Mouse (Mus musculus): ENCODE results near the gene 1810065E05Rik. TPM values are rescaled to one million over a fixed set of nuclear protein-coding genes. Genes with fewer than 3 reads are reported as not detected.

1810065E05Rik gene
- 0.15 and 0.20 TPM in 2 replicates for polyA plus RNA-seq (2015; fragmentation: Nextera tagmentation; extraction: Ambion mirVana)

DNA sequence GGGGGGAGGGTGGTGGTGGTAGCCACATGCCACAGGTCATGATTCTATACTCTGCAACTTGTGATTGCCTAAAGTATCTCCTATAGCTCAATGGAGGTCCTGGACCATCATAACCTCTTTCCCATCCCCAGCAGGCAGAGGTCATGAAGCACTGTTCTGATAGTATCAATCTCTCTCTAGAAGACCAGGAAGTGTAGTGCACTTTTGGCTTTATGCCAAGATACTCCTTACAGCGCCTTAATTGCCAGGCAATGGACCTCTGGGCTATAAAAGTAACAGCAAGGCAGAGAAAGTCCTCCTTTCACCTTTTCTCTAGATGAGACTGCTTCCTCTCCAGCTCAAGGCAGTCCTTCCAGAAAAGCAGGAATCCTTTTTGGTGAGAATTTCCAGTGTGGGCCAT, at the start of gene 1810065E05Rik:
Gene 1810065E05Rik, plus strand, starts transcription at position 297 of the 400 bp plus-strand sequence.
- Histone ChIP-seq H3K9me3 (ENCODE audit: control insufficient read depth, low read length) (no peaks in the 10 kb centered on the region), H3K9ac (ENCODE audit: low read depth, low read length) (no peak within 1 kb of the TSS), H3K4me1 (ENCODE audit: control insufficient read depth, insufficient read depth, low read length) (peaks cover 6% of the 10 kb centered on the region; the same call in 1 of the 2 replicates), H3K4me2 (ENCODE audit: low read depth, low read length) (no peak within 1 kb of the TSS), H3K36me3 (ENCODE audit: control insufficient read depth, insufficient read depth, low read length) (no peaks in the 10 kb centered on the region), H3K4me3 (ENCODE audit: low read length) (no peak within 1 kb of the TSS), H3K27ac (ENCODE audit: low read length) (no peak within 1 kb of the TSS), H3K27me3 (replicated peaks; ENCODE audit: control insufficient read depth, insufficient read depth, low read length) (peaks cover 15% of the 10 kb centered on the region)
- 5% methylated on average over 1 of the region's 1 CpGs for WGBS
- peak; percentile 91 for ATAC-seq

GRCm38 (mm10) chr11:58377273-58377672, 43.6 kb upstream of the 1810065E05Rik start:
- H3K4me2 ChIP-seq (ENCODE audit: low read depth, low read length), result 0 out of 2 replicates have a peak overlapping the region, but pooled peaks have one; percentile 43
- H3K9ac ChIP-seq (ENCODE audit: low read depth, low read length), result no peak overlapping the region
- no peaks in the 10 kb centered on the region for H3K9me3 ChIP-seq (ENCODE audit: control insufficient read depth, low read length)
- H3K27ac ChIP-seq (ENCODE audit: low read length), result peak overlapping the region; percentile 88
- ATAC-seq, result peak; percentile 87
- H3K36me3 ChIP-seq (ENCODE audit: control insufficient read depth, insufficient read depth, low read length), result no peaks in the 10 kb centered on the region
- peaks cover 7% of the 10 kb centered on the region for H3K4me1 ChIP-seq (ENCODE audit: control insufficient read depth, insufficient read depth, low read length)
- no peaks in the 10 kb centered on the region for H3K27me3 ChIP-seq (replicated peaks; ENCODE audit: control insufficient read depth, insufficient read depth, low read length)
- 58% methylated on average over 2 of the region's 2 CpGs for WGBS
- H3K4me3 ChIP-seq (ENCODE audit: low read length), result no peak overlapping the region

- WGBS, result 25% methylated on average over 1 of the region's 1 CpGs
- peak; percentile 62 for ATAC-seq
- no peak overlapping the region for H3K4me3 ChIP-seq (ENCODE audit: low read length)
- H3K27ac ChIP-seq (ENCODE audit: low read length), result peak overlapping the region; percentile 79
- H3K36me3 ChIP-seq (ENCODE audit: control insufficient read depth, insufficient read depth, low read length), result no peaks in the 10 kb centered on the region
- H3K4me1 ChIP-seq (ENCODE audit: control insufficient read depth, insufficient read depth, low read length), result peaks cover 7% of the 10 kb centered on the region
- H3K27me3 ChIP-seq (replicated peaks; ENCODE audit: control insufficient read depth, insufficient read depth, low read length), result no peaks in the 10 kb centered on the region
- H3K9me3 ChIP-seq (ENCODE audit: control insufficient read depth, low read length), result no peaks in the 10 kb centered on the region
- peak overlapping the region; percentile 43; the same call in 1 of the 2 replicates for H3K4me2 ChIP-seq (ENCODE audit: low read depth, low read length)
- no peak overlapping the region for H3K9ac ChIP-seq (ENCODE audit: low read depth, low read length)
Measured at GRCm38 (mm10) chr11:58377686-58378085, 43.2 kb upstream of the 1810065E05Rik start.

DNA sequence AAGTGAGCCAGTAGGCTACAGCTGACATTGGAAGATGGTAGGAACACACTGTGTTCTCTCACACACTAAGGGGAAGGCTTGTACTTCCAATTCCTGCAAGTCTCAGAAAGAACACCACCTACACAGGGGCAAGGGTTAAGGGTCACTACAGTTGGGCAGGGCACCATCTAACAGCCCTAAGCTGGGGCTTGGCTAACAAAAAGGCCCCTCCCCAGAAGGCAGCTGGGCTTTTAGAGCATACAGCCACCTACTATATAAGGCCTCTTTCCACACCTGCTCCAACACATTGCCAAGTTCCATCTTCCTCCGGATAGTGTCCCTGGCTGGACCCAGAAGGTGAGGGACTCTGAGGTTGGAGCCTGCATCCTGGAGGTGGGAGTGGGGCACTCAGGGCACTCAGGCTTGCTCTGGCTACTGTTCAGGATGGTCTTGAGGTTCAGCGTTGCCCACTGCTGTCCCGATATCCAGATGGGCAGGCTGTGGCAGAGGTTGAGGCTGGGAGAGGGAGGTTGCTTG, 42.1 kb upstream of the 1810065E05Rik start, which contains the start of gene Lypd8:
Gene Lypd8, plus strand, starts transcription at position 281 of the 516 bp plus-strand sequence.
- Histone ChIP-seq H3K36me3 (ENCODE audit: control insufficient read depth, insufficient read depth, low read length) (no peaks in the 10 kb centered on the region), H3K9ac (ENCODE audit: low read depth, low read length) (peak within 1 kb of the TSS; percentile 61), H3K4me3 (ENCODE audit: low read length) (peak within 1 kb of the TSS; percentile 47), H3K4me2 (ENCODE audit: low read depth, low read length) (peak within 1 kb of the TSS; percentile 43), H3K4me1 (ENCODE audit: control insufficient read depth, insufficient read depth, low read length) (peaks cover 7% of the 10 kb centered on the region), H3K9me3 (ENCODE audit: control insufficient read depth, low read length) (no peaks in the 10 kb centered on the region), H3K27me3 (replicated peaks; ENCODE audit: control insufficient read depth, insufficient read depth, low read length) (no peaks in the 10 kb centered on the region), H3K27ac (ENCODE audit: low read length) (peak within 1 kb of the TSS; percentile 79)
- 72% methylated on average over 3 of the region's 3 CpGs for WGBS
- peak; percentile 79 for ATAC-seq

- peak overlapping the region; percentile 47 for H3K4me3 ChIP-seq (ENCODE audit: low read length)
- no peaks in the 10 kb centered on the region for H3K9me3 ChIP-seq (ENCODE audit: control insufficient read depth, low read length)
- peak overlapping the region; percentile 61 for H3K9ac ChIP-seq (ENCODE audit: low read depth, low read length)
- no peaks in the 10 kb centered on the region for H3K27me3 ChIP-seq (replicated peaks; ENCODE audit: control insufficient read depth, insufficient read depth, low read length)
- no peaks in the 10 kb centered on the region for H3K36me3 ChIP-seq (ENCODE audit: control insufficient read depth, insufficient read depth, low read length)
- peak overlapping the region; percentile 43 for H3K4me2 ChIP-seq (ENCODE audit: low read depth, low read length)
- ATAC-seq, result no peak
- H3K27ac ChIP-seq (ENCODE audit: low read length), result peak overlapping the region; percentile 79
- 86% methylated on average over 1 of the region's 1 CpGs for WGBS
- H3K4me1 ChIP-seq (ENCODE audit: control insufficient read depth, insufficient read depth, low read length), result peaks cover 7% of the 10 kb centered on the region
Measured at GRCm38 (mm10) chr11:58379516-58379915, 41.4 kb upstream of the 1810065E05Rik start.

GRCm38 (mm10) chr11:58382471-58382870, 38.4 kb upstream of the 1810065E05Rik start:
- H3K27ac ChIP-seq (ENCODE audit: low read length), result no peak overlapping the region
- H3K9me3 ChIP-seq (ENCODE audit: control insufficient read depth, low read length), result no peaks in the 10 kb centered on the region
- peak overlapping the region; percentile 33 for H3K4me3 ChIP-seq (ENCODE audit: low read length)
- H3K9ac ChIP-seq (ENCODE audit: low read depth, low read length), result no peak overlapping the region
- H3K27me3 ChIP-seq (replicated peaks; ENCODE audit: control insufficient read depth, insufficient read depth, low read length), result no peaks in the 10 kb centered on the region
- H3K4me2 ChIP-seq (ENCODE audit: low read depth, low read length), result peak overlapping the region; percentile 52
- WGBS, result 87% methylated on average over 6 of the region's 6 CpGs
- H3K36me3 ChIP-seq (ENCODE audit: control insufficient read depth, insufficient read depth, low read length), result no peaks in the 10 kb centered on the region
- H3K4me1 ChIP-seq (ENCODE audit: control insufficient read depth, insufficient read depth, low read length), result no peaks in the 10 kb centered on the region
- no peak for ATAC-seq

DNA sequence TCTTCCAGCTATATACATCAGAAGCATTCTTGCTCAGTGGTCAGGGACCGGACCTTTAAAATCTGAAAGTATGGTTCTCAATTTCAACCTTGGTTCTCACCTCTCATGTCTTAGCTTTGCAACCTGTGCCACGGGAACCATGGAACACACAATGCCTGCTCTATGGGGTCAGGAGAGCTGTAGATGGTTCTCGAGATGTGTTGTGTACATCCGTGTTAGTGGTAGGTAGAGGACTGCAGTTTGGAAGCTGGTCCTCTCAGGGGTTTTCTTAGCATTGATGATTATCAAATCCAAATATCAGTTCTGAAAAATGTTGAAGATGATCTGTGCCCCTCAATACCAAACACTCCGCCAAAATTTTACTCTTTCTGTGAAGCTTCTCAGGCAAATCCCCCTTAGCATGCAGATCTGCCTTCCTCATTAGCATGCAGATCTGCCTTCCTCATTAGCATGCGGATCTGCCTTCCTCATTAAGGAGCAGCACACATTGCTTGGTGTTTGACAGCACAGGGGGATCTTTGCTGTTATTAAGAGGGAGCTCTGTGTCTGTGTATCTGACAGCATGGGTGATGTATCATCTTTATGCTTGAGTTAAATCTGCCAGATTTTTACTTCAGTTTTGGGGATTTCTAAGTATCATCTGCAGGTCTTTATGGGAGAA, 20.8 kb upstream of the 1810065E05Rik start:
- H3K27ac ChIP-seq (ENCODE audit: low read length), result no peak overlapping the region
- H3K4me1 ChIP-seq (ENCODE audit: control insufficient read depth, insufficient read depth, low read length), result no peaks in the 10 kb centered on the region
- no peak overlapping the region for H3K4me2 ChIP-seq (ENCODE audit: low read depth, low read length)
- no peaks in the 10 kb centered on the region for H3K27me3 ChIP-seq (replicated peaks; ENCODE audit: control insufficient read depth, insufficient read depth, low read length)
- no peaks in the 10 kb centered on the region for H3K9me3 ChIP-seq (ENCODE audit: control insufficient read depth, low read length)
- no peak overlapping the region for H3K4me3 ChIP-seq (ENCODE audit: low read length)
- ATAC-seq, result no peak
- H3K9ac ChIP-seq (ENCODE audit: low read depth, low read length), result no peak overlapping the region
- H3K36me3 ChIP-seq (ENCODE audit: control insufficient read depth, insufficient read depth, low read length), result no peaks in the 10 kb centered on the region
- 64% methylated on average over 6 of the region's 6 CpGs for WGBS

GRCm38 (mm10) chr11:58400655-58401054, 20.3 kb upstream of the 1810065E05Rik start:
- 58% methylated on average over 5 of the region's 5 CpGs for WGBS

GRCm38 (mm10) chr11:58408066-58408465, 12.8 kb upstream of the 1810065E05Rik start:
- 67% methylated on average over 3 of the region's 3 CpGs for WGBS
- Histone ChIP-seq H3K27me3 (replicated peaks; ENCODE audit: control insufficient read depth, insufficient read depth, low read length) (0 out of 2 replicates have a peak, but pooled peaks cover 2% of the 10 kb centered on the region), H3K4me1 (ENCODE audit: control insufficient read depth, insufficient read depth, low read length) (no peaks in the 10 kb centered on the region), H3K4me2 (ENCODE audit: low read depth, low read length) (no peak overlapping the region), H3K27ac (ENCODE audit: low read length) (no peak overlapping the region), H3K9me3 (ENCODE audit: control insufficient read depth, low read length) (no peaks in the 10 kb centered on the region), H3K9ac (ENCODE audit: low read depth, low read length) (no peak overlapping the region), H3K4me3 (ENCODE audit: low read length) (no peak overlapping the region), H3K36me3 (ENCODE audit: control insufficient read depth, insufficient read depth, low read length) (no peaks in the 10 kb centered on the region)
- ATAC-seq, result no peak

More at GRCm38 (mm10) chr11:58400655-58401054, 20.3 kb upstream of the 1810065E05Rik start:
- Histone ChIP-seq H3K27ac (ENCODE audit: low read length) (no peak overlapping the region), H3K36me3 (ENCODE audit: control insufficient read depth, insufficient read depth, low read length) (no peaks in the 10 kb centered on the region), H3K4me1 (ENCODE audit: control insufficient read depth, insufficient read depth, low read length) (no peaks in the 10 kb centered on the region), H3K27me3 (replicated peaks; ENCODE audit: control insufficient read depth, insufficient read depth, low read length) (no peaks in the 10 kb centered on the region), H3K9ac (ENCODE audit: low read depth, low read length) (no peak overlapping the region), H3K4me3 (ENCODE audit: low read length) (no peak overlapping the region), H3K9me3 (ENCODE audit: control insufficient read depth, low read length) (no peaks in the 10 kb centered on the region), H3K4me2 (ENCODE audit: low read depth, low read length) (no peak overlapping the region)
- ATAC-seq, result no peak

Data from intestine, embryonic 16.5 days (tissue).